Mouse (Mus musculus): Measurements from ENCODE around the gene Slc26a6. TPM values are rescaled to one million over a fixed set of nuclear protein-coding genes. Genes with fewer than 3 reads are reported as not detected.
A peak's percentile ranks its signal among the peaks of the same experiment; 100 is the strongest.

The Slc26a6 gene
- polyA plus RNA-seq, 1 experiment from 2014 or later = 14.5 TPM

GRCm38 (mm10) chr9:108855335-108855734, 2.3 kb downstream of the Slc26a6 start:
- WGBS = 59% methylated on average over 5 of the region's 5 CpGs
- 0 out of 2 replicates have a peak overlapping the region, but pooled peaks have one; percentile 80 for H3K4me2 ChIP-seq (replicated peaks; ENCODE audit: low read depth, low read length)
- H3K9ac ChIP-seq (ENCODE audit: low read depth, low read length) = peak overlapping the region; percentile 79; the same call in 1 of the 2 replicates

DNA sequence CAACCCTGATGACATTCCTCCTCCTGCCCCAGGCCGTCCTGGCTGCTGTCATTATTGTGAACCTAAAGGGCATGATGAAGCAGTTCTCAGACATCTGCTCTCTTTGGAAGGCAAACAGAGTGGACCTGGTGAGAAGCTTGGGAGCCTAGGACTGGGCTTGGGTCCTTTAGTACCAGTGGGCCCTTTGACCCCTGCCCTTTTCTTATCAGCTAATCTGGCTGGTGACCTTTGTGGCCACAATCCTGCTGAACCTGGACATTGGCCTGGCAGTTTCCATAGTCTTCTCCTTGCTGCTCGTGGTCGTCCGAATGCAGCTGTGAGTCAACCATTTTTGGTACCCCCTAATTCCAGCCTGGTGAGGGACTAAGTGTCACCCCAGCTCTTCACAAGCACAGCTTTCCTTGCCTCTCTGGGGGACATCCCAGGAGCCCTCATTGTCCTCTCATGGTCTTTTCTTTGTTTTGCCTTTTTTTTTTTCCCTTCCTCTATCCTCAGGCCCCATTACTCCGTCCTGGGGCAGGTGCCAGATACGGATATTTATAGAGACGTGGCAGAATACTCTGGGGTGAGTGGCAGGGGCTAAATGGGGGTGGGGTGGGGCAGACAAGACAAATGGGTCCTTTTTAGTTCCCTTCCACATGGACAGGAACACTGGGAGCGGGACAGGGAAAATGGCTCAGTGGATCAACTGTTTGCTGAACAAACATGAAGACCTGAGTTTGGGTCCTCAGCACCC, 5.9 kb downstream of the Slc26a6 start:
- H3K27me3 ChIP-seq (ENCODE audit: control insufficient read depth, insufficient read depth, low read length) = no peaks in the 10 kb centered on the region
- H3K4me2 ChIP-seq (replicated peaks; ENCODE audit: low read depth, low read length) = no peak overlapping the region
- ATAC-seq (ENCODE audit: low FRiP score, low TSS enrichment) = no peak
- H3K36me3 ChIP-seq (ENCODE audit: control insufficient read depth, insufficient read depth, low read length) = peaks cover 17% of the 10 kb centered on the region; the same call in 1 of the 2 replicates
- no peak overlapping the region for H3K9ac ChIP-seq (ENCODE audit: low read depth, low read length)
- H3K4me3 ChIP-seq (ENCODE audit: low read length) = no peak overlapping the region
- H3K27ac ChIP-seq (ENCODE audit: low read depth, low read length) = no peak overlapping the region
- 82% methylated on average over 8 of the region's 8 CpGs for WGBS
- H3K9me3 ChIP-seq (ENCODE audit: control insufficient read depth, low read length) = no peaks in the 10 kb centered on the region
- H3K4me1 ChIP-seq (ENCODE audit: control insufficient read depth, insufficient read depth, low read length) = no peaks in the 10 kb centered on the region

More at GRCm38 (mm10) chr9:108855335-108855734, 2.3 kb downstream of the Slc26a6 start:
- H3K4me1 ChIP-seq (ENCODE audit: control insufficient read depth, insufficient read depth, low read length) = no peaks in the 10 kb centered on the region
- H3K9me3 ChIP-seq (ENCODE audit: control insufficient read depth, low read length) = no peaks in the 10 kb centered on the region
- peaks cover 10% of the 10 kb centered on the region; the same call in 1 of the 2 replicates for H3K36me3 ChIP-seq (ENCODE audit: control insufficient read depth, insufficient read depth, low read length)
- no peaks in the 10 kb centered on the region for H3K27me3 ChIP-seq (ENCODE audit: control insufficient read depth, insufficient read depth, low read length)
- no peak overlapping the region for H3K4me3 ChIP-seq (ENCODE audit: low read length)
- H3K27ac ChIP-seq (ENCODE audit: low read depth, low read length) = no peak overlapping the region
- ATAC-seq (ENCODE audit: low FRiP score, low TSS enrichment) = no peak

DNA sequence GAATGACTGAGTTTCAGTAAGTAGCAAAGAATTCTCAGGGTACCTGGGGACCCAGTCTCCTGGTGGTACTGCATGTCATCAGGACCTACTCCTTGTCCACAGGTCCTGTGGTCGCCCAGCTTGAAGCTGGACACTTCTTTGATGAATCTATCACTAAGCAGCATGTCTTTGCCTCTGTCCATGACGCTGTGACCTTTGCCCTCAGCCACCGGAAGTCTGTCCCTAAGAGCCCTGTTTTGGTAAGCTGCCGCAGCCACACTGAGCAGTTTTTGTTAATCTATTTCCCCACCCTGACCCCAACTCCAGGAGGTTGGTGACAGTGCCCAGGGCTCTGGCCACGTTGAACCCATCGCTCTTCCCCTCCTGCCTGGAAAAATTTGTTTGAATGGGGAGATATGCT, 59.2 kb downstream of the Slc26a6 start:
- no peak overlapping the region for H3K4me2 ChIP-seq (replicated peaks; ENCODE audit: low read depth, low read length)
- no peaks in the 10 kb centered on the region for H3K4me1 ChIP-seq (ENCODE audit: control insufficient read depth, insufficient read depth, low read length)
- no peak overlapping the region for H3K9ac ChIP-seq (ENCODE audit: low read depth, low read length)
- no peak for ATAC-seq (ENCODE audit: low FRiP score, low TSS enrichment)
- WGBS = 70% methylated on average over 6 of the region's 6 CpGs
- H3K27ac ChIP-seq (ENCODE audit: low read depth, low read length) = no peak overlapping the region
- H3K4me3 ChIP-seq (ENCODE audit: low read length) = no peak overlapping the region
- no peaks in the 10 kb centered on the region for H3K27me3 ChIP-seq (ENCODE audit: control insufficient read depth, insufficient read depth, low read length)
- no peaks in the 10 kb centered on the region for H3K9me3 ChIP-seq (ENCODE audit: control insufficient read depth, low read length)
- H3K36me3 ChIP-seq (ENCODE audit: control insufficient read depth, insufficient read depth, low read length) = no peaks in the 10 kb centered on the region

- no peak for ATAC-seq (ENCODE audit: low FRiP score, low TSS enrichment)
- Histone ChIP-seq H3K9ac (ENCODE audit: low read depth, low read length) (no peak overlapping the region), H3K27me3 (ENCODE audit: control insufficient read depth, insufficient read depth, low read length) (no peaks in the 10 kb centered on the region), H3K36me3 (ENCODE audit: control insufficient read depth, insufficient read depth, low read length) (no peaks in the 10 kb centered on the region), H3K4me3 (ENCODE audit: low read length) (no peak overlapping the region), H3K9me3 (ENCODE audit: control insufficient read depth, low read length) (no peaks in the 10 kb centered on the region), H3K4me1 (ENCODE audit: control insufficient read depth, insufficient read depth, low read length) (no peaks in the 10 kb centered on the region), H3K27ac (ENCODE audit: low read depth, low read length) (no peak overlapping the region), H3K4me2 (replicated peaks; ENCODE audit: low read depth, low read length) (no peak overlapping the region)
- 79% methylated on average over 7 of the region's 7 CpGs for WGBS
Measured at GRCm38 (mm10) chr9:108913161-108913560, 60.1 kb downstream of the Slc26a6 start.

DNA sequence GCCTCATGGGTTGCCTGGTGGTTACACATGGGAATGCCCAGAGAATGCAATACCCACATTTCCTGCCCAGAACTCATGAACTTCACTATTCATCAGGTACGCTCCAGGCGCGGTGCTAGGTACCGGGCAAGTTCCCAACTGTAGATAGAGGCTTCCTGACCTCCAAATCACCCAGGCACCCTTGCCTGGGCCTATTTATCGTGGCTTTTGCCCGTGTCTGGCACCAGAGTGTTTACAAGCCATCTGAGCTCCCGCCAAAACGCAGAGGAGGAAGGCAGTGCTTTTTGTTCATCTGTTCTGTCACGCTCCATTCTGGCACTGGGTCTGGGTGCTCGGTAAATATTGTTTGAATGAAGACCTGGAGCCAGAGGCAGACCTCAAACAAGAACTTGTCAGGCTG, 60.5 kb downstream of the Slc26a6 start:
- Histone ChIP-seq H3K9me3 (ENCODE audit: control insufficient read depth, low read length) (no peaks in the 10 kb centered on the region), H3K27me3 (ENCODE audit: control insufficient read depth, insufficient read depth, low read length) (no peaks in the 10 kb centered on the region), H3K9ac (ENCODE audit: low read depth, low read length) (no peak overlapping the region), H3K36me3 (ENCODE audit: control insufficient read depth, insufficient read depth, low read length) (no peaks in the 10 kb centered on the region), H3K4me3 (ENCODE audit: low read length) (no peak overlapping the region), H3K4me1 (ENCODE audit: control insufficient read depth, insufficient read depth, low read length) (no peaks in the 10 kb centered on the region), H3K4me2 (replicated peaks; ENCODE audit: low read depth, low read length) (no peak overlapping the region), H3K27ac (ENCODE audit: low read depth, low read length) (no peak overlapping the region)
- 85% methylated on average over 10 of the region's 10 CpGs for whole genome bisulfite sequencing
- ATAC-seq (ENCODE audit: low FRiP score, low TSS enrichment) = no peak

DNA sequence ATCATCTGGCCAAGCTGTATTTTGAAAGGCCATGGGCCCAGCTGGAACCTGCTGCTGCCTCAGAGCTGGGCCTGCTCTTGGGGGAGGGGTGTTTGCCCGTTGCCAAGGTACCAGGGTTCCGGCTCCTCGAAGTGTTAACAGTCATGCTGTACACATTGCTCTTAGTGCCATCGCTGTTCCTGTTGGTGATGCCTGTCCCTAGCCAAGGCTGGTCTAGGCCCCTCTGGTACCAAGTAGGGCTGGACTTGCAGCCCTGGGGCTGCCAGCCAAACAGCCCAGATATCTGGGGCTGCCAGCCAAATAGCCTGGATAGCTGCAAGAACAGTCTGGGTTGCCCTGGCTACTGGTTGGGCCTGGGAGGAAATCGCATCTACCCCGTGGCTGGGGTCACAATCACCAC, 61.4 kb downstream of the Slc26a6 start, which contains the start of gene Tmem89:
Gene Tmem89 (plus strand): TSS at position 129 of the 400 bp plus-strand sequence.
- H3K4me1 ChIP-seq (ENCODE audit: control insufficient read depth, insufficient read depth, low read length) = no peaks in the 10 kb centered on the region
- no peak for ATAC-seq (ENCODE audit: low FRiP score, low TSS enrichment)
- 77% methylated on average over 6 of the region's 6 CpGs for WGBS
- H3K27me3 ChIP-seq (ENCODE audit: control insufficient read depth, insufficient read depth, low read length) = no peaks in the 10 kb centered on the region
- H3K4me2 ChIP-seq (replicated peaks; ENCODE audit: low read depth, low read length) = no peak within 1 kb of the TSS
- H3K36me3 ChIP-seq (ENCODE audit: control insufficient read depth, insufficient read depth, low read length) = no peaks in the 10 kb centered on the region
- no peak within 1 kb of the TSS for H3K9ac ChIP-seq (ENCODE audit: low read depth, low read length)
- no peak within 1 kb of the TSS for H3K4me3 ChIP-seq (ENCODE audit: low read length)
- no peak within 1 kb of the TSS for H3K27ac ChIP-seq (ENCODE audit: low read depth, low read length)
- H3K9me3 ChIP-seq (ENCODE audit: control insufficient read depth, low read length) = no peaks in the 10 kb centered on the region

DNA sequence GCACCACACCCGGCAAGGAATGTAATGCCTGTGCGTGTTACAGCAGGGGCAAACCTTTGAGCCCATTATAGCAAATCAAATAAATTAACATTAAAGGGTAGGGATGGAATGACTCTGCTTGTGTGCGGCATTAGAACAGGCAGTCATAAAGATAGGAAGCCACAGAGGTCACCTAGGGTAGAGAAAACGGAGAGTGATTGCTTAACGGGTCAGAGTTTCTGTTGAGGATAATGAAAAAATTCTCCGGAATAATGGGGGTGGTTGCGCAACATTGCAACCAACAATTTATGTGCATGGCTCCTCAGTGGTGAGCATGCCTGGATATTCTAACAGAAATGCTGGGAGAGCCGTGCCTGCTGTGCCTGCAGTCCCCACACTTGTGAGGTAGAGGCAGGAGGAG, 72.8 kb downstream of the Slc26a6 start:
- H3K9ac ChIP-seq (ENCODE audit: low read depth, low read length) = no peak overlapping the region
- H3K9me3 ChIP-seq (ENCODE audit: control insufficient read depth, low read length) = no peaks in the 10 kb centered on the region
- H3K4me1 ChIP-seq (ENCODE audit: control insufficient read depth, insufficient read depth, low read length) = no peaks in the 10 kb centered on the region
- no peak for ATAC-seq (ENCODE audit: low FRiP score, low TSS enrichment)
- 49% methylated on average over 8 of the region's 8 CpGs for WGBS
- 0 out of 2 replicates have a peak, but pooled peaks cover 4% of the 10 kb centered on the region for H3K27me3 ChIP-seq (ENCODE audit: control insufficient read depth, insufficient read depth, low read length)
- H3K4me2 ChIP-seq (replicated peaks; ENCODE audit: low read depth, low read length) = no peak overlapping the region
- H3K27ac ChIP-seq (ENCODE audit: low read depth, low read length) = no peak overlapping the region
- H3K4me3 ChIP-seq (ENCODE audit: low read length) = no peak overlapping the region
- no peaks in the 10 kb centered on the region for H3K36me3 ChIP-seq (ENCODE audit: control insufficient read depth, insufficient read depth, low read length)

DNA sequence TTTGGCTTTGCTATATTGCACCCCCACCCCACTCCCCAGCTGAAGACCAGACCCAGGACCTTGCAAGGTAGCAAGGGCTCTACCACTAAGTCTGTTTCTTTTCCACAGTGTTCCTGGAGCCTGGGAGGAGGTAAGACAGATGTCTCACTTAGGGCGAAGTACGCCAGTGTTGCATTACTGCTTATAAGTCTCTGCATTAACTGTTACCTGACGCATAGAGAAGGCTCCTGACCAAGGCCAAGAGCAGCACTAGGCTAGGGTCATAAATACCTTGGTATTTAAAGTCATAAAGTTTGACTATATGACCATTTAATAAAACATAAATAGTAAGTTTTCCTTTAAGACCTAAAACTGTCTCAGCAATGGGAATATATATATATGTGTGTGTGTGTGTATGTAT, 75.3 kb downstream of the Slc26a6 start:
- H3K4me2 ChIP-seq (replicated peaks; ENCODE audit: low read depth, low read length) = no peak overlapping the region
- ATAC-seq (ENCODE audit: low FRiP score, low TSS enrichment) = no peak

GRCm38 (mm10) chr9:108935991-108936390, 82.9 kb downstream of the Slc26a6 start:
- H3K27ac ChIP-seq (ENCODE audit: low read depth, low read length) = no peak overlapping the region
- H3K9me3 ChIP-seq (ENCODE audit: control insufficient read depth, low read length) = no peaks in the 10 kb centered on the region
- no peak overlapping the region for H3K4me2 ChIP-seq (replicated peaks; ENCODE audit: low read depth, low read length)
- ATAC-seq (ENCODE audit: low FRiP score, low TSS enrichment) = no peak
- no peak overlapping the region for H3K9ac ChIP-seq (ENCODE audit: low read depth, low read length)
- H3K36me3 ChIP-seq (ENCODE audit: control insufficient read depth, insufficient read depth, low read length) = peaks cover 29% of the 10 kb centered on the region
- peaks cover 4% of the 10 kb centered on the region for H3K4me1 ChIP-seq (ENCODE audit: control insufficient read depth, insufficient read depth, low read length)
- H3K4me3 ChIP-seq (ENCODE audit: low read length) = no peak overlapping the region
- WGBS = 14% methylated on average over 3 of the region's 3 CpGs
- H3K27me3 ChIP-seq (ENCODE audit: control insufficient read depth, insufficient read depth, low read length) = no peaks in the 10 kb centered on the region

More for the DNA sequence above, 75.3 kb downstream of the Slc26a6 start:
- Histone ChIP-seq H3K4me1 (ENCODE audit: control insufficient read depth, insufficient read depth, low read length) (no peaks in the 10 kb centered on the region), H3K27ac (ENCODE audit: low read depth, low read length) (no peak overlapping the region), H3K9me3 (ENCODE audit: control insufficient read depth, low read length) (no peaks in the 10 kb centered on the region), H3K36me3 (ENCODE audit: control insufficient read depth, insufficient read depth, low read length) (no peaks in the 10 kb centered on the region), H3K9ac (ENCODE audit: low read depth, low read length) (no peak overlapping the region), H3K27me3 (ENCODE audit: control insufficient read depth, insufficient read depth, low read length) (0 out of 2 replicates have a peak, but pooled peaks cover 4% of the 10 kb centered on the region), H3K4me3 (ENCODE audit: low read length) (no peak overlapping the region)
- 87% methylated on average over 3 of the region's 3 CpGs for WGBS
